Mouse (Mus musculus): ENCODE results near the gene Speer4f2. TPM values are rescaled to one million over a fixed set of nuclear protein-coding genes. Genes with fewer than 3 reads are reported as not detected.

Gene Speer4f2
- total and polyA plus RNA-seq, 3 experiments = not detected

- H3K27me3 ChIP-seq (ENCODE audit: control insufficient read depth in 1 of 2, insufficient read depth in 2 of 2, low read length in 2 of 2) = no peaks in the 10 kb centered on the region
- H3K4me3 ChIP-seq (ENCODE audit: control insufficient read depth in 1 of 2, insufficient read depth in 1 of 2, low read depth in 2 of 2, low read length in 2 of 2) = no peak overlapping the region
- peaks cover 5 to 25% of the 10 kb centered on the region in 2 experiments; a peak in 3 of 4 replicates for H3K4me1 ChIP-seq (ENCODE audit: control insufficient read depth in 1 of 2, insufficient read depth in 2 of 2, low read length in 2 of 2)
- DNase-seq (ENCODE audit: low read depth, low spot score) = no peak
- TF ChIP-seq EP300 (IDR thresholded peaks at IDR 0.05; ENCODE audit: low read depth in 1 of 2, low read length in 2 of 2) (no peak), MXI1 (IDR thresholded peaks at IDR 0.05; ENCODE audit: low read depth, low read length) (no peak), ZC3H11A (IDR thresholded peaks at IDR 0.05; ENCODE audit: low read depth, low read length) (no peak), MAX (IDR thresholded peaks at IDR 0.05; ENCODE audit: low read length) (no peak), JUND (IDR thresholded peaks at IDR 0.05; ENCODE audit: low read depth, low read length) (no peak), ZNF384 (IDR thresholded peaks at IDR 0.05; ENCODE audit: low read depth, low read length) (no peak)
- H3K36me3 ChIP-seq (ENCODE audit: control insufficient read depth in 1 of 2, insufficient read depth in 2 of 2, low read length in 2 of 2) = peaks cover 0 to 15% of the 10 kb centered on the region in 2 experiments; a peak in 2 of 4 replicates
- no peaks in the 10 kb centered on the region for H3K9me3 ChIP-seq (replicated peaks; ENCODE audit: insufficient read depth, low read length)
- H3K27ac ChIP-seq (ENCODE audit: control insufficient read depth, low read depth, low read length) = no peak overlapping the region
- no peaks in the 10 kb centered on the region for H3K79me2 ChIP-seq (ENCODE audit: control insufficient read depth, insufficient read depth, low read length, poor library complexity)
- H3K9ac ChIP-seq (ENCODE audit: control insufficient read depth, low read depth, low read length, poor library complexity, severe bottlenecking) = no peak overlapping the region
Measured at GRCm38 (mm10) chr5:17389926-17390325, 16.9 kb downstream of the Speer4f2 start.

- no peaks in the 10 kb centered on the region for H3K79me2 ChIP-seq (ENCODE audit: control insufficient read depth, insufficient read depth, low read length, poor library complexity)
- H3K4me3 ChIP-seq (ENCODE audit: control insufficient read depth in 1 of 2, insufficient read depth in 1 of 2, low read depth in 2 of 2, low read length in 2 of 2) = peak overlapping the region in 1 of 2 experiments; percentile 21; a peak in 1 of 4 replicates
- H3K9ac ChIP-seq (ENCODE audit: control insufficient read depth, low read depth, low read length, poor library complexity, severe bottlenecking) = no peak overlapping the region
- peaks cover 5 to 25% of the 10 kb centered on the region in 2 experiments; a peak in 3 of 4 replicates for H3K4me1 ChIP-seq (ENCODE audit: control insufficient read depth in 1 of 2, insufficient read depth in 2 of 2, low read length in 2 of 2)
- no peak overlapping the region for H3K27ac ChIP-seq (ENCODE audit: control insufficient read depth, low read depth, low read length)
- peak; percentile 57 for DNase-seq (ENCODE audit: low read depth, low spot score)
- no peaks in the 10 kb centered on the region for H3K9me3 ChIP-seq (replicated peaks; ENCODE audit: insufficient read depth, low read length)
- H3K36me3 ChIP-seq (ENCODE audit: control insufficient read depth in 1 of 2, insufficient read depth in 2 of 2, low read length in 2 of 2) = peaks cover 0 to 15% of the 10 kb centered on the region in 2 experiments; a peak in 2 of 4 replicates
- no peaks in the 10 kb centered on the region for H3K27me3 ChIP-seq (ENCODE audit: control insufficient read depth in 1 of 2, insufficient read depth in 2 of 2, low read length in 2 of 2)
- TF ChIP-seq HCFC1 (IDR thresholded peaks at IDR 0.05; ENCODE audit: low read depth, low read length) (peak; percentile 21; the same call in 1 of the 2 replicates), SMC3 (IDR thresholded peaks at IDR 0.05; ENCODE audit: low read depth, low read length) (no peak), CHD2 (IDR thresholded peaks at IDR 0.05; ENCODE audit: low read length) (no peak), EP300 (IDR thresholded peaks at IDR 0.05; ENCODE audit: low read depth in 1 of 2, low read length in 2 of 2) (peak; percentile 60 to 84), USF2 (IDR thresholded peaks at IDR 0.05; ENCODE audit: borderline replicate concordance in 1 of 2, insufficient read depth in 1 of 2, low read depth in 1 of 2, low read length in 2 of 2) (no peak), MYB (IDR thresholded peaks at IDR 0.05; ENCODE audit: low read depth, low read length) (peak; percentile 52; the same call in 1 of the 2 replicates), JUND (IDR thresholded peaks at IDR 0.05; ENCODE audit: low read depth, low read length) (no peak), ETS1 (IDR thresholded peaks at IDR 0.05; ENCODE audit: low read depth, low read length) (0 out of 2 replicates have a peak, but pooled peaks have one; percentile 40), POLR2A (IDR thresholded peaks at IDR 0.05; ENCODE audit: control insufficient read depth in 1 of 2, insufficient read depth in 1 of 2, low read depth in 1 of 2, low read length in 2 of 2, poor library complexity in 1 of 2) (no peak), ELF1 (IDR thresholded peaks at IDR 0.05; ENCODE audit: low read depth, low read length) (no peak), UBTF (IDR thresholded peaks at IDR 0.05; ENCODE audit: borderline replicate concordance, insufficient read depth, low read depth, low read length) (no peak), GATA1 (IDR thresholded peaks at IDR 0.05; ENCODE audit: low read depth, low read length) (peak; percentile 37; the same call in 1 of the 2 replicates), USF1 (IDR thresholded peaks at IDR 0.05; ENCODE audit: low read depth, low read length) (no peak), MYC (IDR thresholded peaks at IDR 0.05; ENCODE audit: low read depth, low read length) (peak; percentile 61; the same call in 1 of the 2 replicates)
Measured at GRCm38 (mm10) chr5:17391207-17391606, 18.2 kb downstream of the Speer4f2 start.

Measured in MEL (cell line).